Mouse (Mus musculus) cerebellum, adult 9-11 months (tissue): ENCODE results near the gene Gm26602.
"Not testable (repeated sequence)": the region's sequence is repeated elsewhere in the genome, so short reads cannot be mapped to it uniquely, and the experiment has no call there.

Experiments
- DNase-seq: peaks from one replicate; pipeline ENCODE4 v3.0.0; 2022

Gene Gm26602

DNA sequence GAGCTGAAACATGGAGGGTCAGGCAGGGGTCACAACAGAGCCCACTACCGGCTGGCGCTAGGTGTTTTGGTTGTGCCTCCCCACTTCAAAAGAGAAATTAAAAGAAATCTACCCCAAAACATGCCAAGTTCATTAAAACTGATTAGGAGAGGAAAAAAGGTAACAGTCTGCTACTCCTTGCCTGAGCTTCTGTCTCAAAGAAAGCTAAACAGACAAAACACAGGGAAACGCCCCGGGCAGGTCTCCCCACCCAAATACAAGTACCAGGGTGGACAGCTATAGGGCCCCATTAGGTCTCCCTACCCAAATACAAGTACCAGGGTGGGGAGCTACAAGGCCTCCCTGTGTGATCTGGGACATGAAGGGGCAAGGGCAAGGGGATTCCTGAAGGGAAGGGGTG is at the start of gene Gm26602:
TSS of gene Gm26602 (plus strand) at position 301 of the 400 bp plus-strand sequence.
- DNase-seq = peak; percentile 37

DNA sequence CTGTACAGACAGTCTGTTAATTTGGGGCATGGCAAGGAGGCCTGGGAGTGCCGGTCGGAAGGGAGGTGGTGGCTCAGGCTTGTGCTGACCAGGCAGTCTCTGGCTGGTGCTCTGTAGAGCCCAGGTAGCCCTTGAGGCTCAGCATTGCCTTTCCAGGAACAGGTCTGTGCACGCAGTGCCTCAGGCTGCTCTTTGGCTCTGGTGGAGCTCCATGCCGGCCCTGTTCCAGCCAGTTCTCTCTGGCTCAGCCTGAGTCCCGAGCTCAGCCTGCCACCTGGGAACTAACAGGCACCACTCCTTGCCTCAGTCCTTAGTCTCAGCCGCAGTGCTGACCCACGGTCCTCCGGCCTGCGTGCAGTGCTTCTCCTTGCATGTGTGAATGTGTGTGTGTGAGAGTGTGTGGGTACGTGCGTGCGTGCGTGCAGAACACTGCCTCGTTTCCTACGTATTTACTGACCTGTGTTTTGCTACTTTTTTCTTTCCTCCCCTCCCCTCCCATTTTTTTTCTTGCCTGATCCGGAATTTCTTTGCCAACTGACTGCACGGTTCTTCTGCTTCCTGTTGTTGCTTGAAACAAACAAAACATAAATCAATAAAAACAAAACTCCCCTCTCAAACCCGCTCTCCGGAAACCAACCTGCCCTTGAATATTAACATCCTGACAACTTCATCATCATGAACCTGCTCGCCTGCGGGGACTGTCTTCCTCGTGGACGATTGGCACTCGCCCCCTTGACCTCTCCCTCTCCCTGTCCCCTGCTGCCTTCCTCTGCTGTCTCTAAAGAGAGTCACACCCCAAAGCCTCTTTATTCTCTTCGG is 49.2 kb upstream of the Gm26602 start:
- peak; percentile 84 for DNase-seq

DNA sequence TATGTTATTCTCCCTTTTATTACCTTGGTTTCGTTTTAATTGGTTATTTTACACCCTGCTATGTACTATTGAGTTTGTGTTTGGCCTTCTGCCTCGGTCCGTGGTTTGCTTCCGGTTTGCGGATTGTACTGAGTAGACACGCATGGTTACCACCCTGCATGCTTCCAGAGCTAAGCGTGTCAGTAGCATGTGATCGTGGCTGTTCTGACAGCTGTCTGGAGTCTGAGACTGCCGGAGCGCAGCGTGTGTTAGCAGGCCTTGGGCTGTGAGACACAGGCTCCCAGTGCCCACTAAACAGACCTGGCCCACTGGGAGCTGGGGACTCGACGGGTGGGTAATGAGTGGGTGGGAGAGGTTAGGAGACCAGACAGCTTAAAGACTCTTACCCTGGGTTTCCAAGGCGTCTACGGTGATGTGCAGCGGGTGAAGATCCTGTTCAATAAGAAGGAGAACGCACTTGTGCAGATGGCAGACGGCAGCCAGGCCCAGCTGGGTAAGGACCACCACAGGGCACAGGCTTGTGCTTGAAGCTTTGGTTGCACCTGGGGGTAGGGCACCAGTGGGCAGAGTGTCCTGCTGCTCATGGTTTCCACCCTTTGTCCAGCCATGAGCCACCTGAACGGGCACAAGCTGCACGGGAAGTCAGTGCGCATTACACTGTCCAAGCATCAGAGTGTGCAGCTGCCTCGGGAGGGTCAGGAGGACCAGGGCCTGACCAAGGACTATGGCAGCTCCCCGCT is 48.4 kb upstream of the Gm26602 start:
- DNase-seq = peak; percentile 34

DNA sequence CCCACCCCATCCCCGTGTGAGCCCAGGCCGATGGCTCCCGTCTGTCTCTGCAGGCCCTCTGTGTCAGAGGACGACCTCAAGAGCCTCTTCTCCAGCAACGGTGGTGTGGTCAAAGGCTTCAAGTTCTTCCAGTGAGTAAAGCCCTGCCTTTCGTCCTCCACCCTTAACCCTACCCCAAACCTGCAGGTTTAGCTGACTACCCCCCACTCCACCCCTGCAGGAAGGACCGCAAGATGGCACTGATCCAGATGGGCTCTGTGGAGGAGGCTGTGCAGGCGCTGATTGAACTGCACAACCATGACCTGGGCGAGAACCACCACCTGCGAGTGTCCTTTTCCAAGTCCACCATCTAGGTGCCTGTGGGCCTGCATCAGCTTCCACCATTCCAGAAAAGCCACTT is 47.7 kb upstream of the Gm26602 start:
- peak; percentile 54 for DNase-seq

DNA sequence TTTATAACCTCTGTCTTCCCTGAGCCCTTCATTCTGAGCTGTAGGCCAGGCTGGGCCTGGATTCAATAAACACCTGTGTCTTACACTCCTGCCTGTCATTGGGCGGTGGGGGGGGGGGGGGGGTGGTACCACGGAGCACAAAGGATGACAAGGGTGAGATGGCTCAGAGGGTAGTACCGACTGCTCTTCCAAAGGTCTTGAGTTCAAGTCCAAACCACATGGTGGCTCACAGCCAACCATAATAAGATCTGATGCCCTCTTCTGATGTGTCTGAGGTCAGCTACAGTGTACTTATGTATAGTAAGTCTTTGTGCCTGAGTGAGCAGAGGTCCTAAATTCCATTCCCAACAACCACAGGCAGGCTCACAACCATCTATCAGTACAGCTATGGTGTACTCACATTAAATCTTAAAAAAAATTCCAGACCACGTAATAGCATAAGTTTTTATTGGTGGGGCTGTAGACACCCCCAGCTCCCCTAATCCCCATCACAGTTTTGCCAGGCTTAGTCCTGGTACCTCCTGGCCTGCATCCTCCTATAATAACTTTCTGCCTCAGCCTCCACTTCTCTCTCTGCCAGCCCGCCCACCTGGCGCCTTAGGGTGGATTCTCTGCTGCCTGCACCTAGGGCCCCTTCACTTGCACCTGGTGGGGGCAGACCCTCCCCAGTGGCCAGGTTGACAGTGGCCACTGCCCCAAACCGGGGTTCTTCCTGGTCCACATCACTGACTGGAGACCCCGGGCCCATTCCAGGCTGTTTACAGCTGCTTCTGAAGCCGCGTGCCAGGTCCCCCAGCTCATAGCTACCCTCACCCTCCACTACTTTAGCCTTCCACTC is 46.1 kb upstream of the Gm26602 start:
- DNase-seq = peak; percentile 45

DNA sequence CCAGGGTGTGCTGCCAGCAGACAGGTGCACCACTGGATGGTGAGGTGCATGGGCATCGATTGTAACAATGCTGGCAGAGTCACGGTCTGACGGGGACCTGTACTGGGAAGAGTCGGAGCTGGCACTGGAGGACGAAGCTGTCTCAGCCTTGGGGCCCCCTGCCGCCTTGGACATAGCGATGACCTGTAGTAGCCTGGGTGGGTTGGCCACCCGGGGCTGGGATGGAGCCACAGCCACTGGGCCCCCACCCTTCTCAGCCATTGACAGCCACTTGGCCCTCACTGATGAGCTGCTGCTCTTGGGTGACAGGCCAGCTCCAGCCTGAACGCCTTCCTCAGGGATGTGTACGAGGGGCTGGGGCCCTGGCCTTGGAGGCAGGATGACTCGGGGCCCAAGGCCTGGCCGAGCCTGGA is 45.5 kb upstream of the Gm26602 start:
- DNase-seq = peak; percentile 56

DNA sequence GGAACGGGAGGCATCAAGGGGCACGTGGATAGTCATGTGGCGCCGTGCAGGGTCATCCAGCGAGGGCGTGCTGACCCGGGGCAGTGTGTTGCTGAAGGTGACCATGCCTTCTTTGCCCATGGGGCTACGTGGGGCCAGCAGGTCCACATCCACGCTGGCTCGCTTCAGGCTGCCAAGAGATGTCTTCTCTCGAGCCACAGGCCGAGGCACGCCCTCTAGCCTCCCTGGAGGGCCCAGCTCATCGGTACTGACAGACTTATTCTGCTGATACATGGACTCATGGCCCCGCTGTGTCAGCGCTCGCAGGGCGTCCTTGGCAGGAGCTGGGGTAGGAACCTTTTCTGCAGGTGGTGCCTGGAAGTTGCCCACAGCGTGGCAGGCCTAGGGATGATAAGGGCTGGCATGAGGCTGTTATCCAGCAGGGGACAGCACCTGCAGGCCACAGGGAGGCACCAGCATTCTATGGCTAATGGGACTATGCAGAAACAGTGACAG is 44.8 kb upstream of the Gm26602 start:
- no peak for DNase-seq

DNA sequence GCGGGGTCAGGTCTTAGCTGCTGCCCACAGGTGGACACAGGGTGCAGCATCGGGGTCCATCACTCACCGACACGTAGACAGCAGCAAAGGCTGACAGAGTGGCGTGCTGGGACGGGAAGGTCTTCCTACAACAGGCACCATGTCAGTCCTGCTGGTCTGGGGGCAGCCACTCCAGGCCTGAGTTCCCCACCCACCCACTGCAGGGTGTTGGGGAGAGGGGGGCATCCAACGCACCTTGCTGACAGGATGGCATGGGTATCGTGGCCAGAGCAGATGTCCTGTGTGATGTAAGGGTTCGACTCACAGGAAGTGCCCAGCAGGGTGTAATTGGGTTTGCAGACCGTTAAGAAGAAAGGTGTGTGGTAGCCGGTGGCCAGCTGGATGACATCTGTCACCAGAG is 44.1 kb upstream of the Gm26602 start:
- peak; percentile 50 for DNase-seq

DNA sequence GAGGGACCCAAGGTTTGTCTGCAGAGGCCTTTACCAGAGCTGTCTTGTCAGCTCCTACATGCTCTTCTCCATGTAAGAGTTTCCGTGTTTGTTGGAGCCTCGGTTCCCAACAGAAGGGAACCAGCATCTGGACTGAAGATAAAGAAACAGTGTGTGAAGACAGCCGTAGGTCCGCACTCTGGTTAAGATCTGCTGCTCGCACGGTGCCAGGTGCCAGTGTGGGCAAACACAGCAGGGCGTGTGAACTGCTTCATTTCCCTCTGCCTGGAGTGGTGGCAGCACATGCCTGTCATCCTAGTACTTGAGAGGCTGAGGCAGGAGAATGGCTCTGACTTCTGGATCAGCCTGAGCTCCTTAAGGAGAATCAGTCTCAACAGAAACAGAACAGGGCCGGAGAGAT is 38.8 kb upstream of the Gm26602 start:
- no peak for DNase-seq

DNA sequence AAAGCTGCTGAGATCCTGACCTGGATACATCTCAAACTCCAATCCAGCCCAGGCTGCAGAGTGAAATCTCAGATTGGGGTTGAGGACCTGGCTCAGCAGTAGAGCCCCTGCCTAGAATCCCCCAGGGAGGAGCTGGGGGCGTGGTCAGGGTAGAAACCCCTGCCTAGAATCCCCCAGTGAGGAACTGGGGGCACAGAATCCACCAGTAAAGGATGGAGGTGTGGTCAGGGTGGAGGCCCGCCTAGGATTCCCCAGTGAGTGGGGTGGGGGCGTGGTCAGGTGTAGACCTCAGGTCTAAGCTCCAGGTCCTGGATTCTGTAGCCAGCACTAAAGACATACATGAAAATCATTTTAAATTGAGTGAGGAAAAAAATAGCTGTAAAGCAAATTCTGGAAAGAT is 37.8 kb upstream of the Gm26602 start:
- DNase-seq = peak; percentile 43

DNA sequence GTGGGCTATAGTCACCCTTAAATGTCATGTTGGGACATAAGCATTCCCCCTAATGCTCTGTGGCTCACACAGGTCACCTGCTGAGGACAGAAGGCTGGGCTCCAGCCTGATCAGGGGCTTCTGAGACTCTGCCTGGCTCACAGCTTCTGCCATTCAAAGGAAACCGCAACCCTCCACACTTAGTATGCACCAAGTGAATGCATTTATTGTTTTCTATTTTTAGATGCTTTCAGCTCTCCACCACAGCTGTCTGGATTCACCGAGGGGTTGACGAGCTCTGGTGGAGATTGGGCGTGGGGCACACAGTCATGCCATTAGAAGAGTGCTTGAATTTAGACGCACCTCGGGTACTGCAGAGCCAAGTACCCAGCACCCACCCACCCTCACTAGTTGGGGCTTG is 37.3 kb upstream of the Gm26602 start:
- no peak for DNase-seq

DNA sequence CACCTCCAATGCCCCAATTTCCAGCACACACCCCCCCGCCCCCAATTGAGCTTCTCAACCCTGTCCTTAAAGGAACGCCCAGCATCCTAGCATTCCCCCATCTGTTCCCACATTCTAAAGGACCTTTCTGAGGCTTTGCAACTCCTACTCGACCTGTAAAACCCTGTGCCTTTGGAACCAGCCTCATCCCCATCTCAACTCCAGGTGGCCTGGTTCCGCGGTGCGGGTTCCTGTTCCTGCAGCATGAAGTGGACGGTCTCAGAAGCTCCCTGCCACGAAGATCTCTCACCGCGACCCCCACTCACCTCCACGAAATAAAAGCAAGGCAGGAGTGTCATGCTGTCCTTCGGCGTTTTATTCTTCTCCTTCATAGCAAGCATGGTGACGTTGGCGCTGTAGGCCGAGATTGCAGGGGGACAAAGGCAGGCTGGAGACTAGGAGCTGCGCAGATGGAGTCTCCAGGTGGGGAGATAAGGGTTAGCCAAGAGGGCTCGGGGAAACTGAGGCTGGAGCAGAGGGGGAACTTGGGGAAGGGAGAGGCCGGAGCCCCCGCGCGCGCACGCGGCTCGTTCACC is 36.9 kb upstream of the Gm26602 start:
- peak; percentile 53 for DNase-seq

DNA sequence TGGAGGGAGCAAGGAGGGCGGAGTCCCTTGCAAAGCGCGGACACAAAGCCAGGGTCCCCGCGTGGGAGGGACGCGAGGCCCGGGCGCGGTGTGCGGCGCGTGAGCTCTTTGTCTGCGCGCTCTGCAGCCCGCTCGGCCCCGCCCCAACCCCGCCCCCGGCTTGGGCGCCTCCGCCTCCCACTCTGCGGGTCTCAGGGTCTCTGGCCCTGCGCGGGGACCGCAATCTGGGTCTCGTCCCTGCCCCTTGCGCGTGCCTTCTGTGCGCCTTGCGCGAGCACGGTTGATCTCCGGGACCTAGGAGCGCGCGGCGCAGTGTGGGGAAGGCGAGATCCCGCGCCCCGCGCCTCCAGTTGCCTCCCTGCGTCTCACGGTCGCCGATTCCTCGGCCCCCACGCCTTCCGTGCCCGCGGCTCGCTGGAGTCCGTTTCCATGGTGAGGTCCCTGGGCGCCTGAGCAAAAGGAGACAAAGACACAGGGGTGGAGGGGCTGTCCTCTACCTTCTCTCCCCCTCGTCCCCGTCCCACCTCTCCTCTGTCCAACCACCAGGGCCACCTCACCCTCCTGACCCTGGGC is 36.3 kb upstream of the Gm26602 start, which contains the start of the genes Prtn3 and Plppr3:
TSS of gene Prtn3 (plus strand) at position 187 of the 573 bp plus-strand sequence.
TSS of gene Plppr3 (minus strand) at position 345 of the 573 bp plus-strand sequence.
- peak; percentile 57 for DNase-seq

DNA sequence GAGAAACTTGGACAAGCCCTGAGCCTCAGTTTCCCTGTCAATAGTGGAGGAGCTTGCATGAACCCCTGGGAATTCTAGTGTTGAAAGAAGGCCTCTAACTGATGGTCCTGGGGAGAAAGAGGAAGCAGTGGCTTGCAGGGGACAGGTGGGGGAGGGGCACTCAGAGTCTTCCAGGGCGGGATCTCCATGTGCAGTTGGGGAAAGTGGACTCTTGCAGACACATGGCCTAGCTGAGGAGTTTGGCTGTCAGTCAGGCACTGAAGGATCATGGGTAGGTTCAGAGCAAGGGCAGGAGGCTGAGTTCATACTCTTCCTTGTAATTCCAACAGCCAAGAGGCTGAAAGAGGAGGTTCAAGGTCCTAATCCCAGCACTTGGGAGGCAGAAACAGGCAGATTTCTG is 33.5 kb upstream of the Gm26602 start:
- no peak for DNase-seq

DNA sequence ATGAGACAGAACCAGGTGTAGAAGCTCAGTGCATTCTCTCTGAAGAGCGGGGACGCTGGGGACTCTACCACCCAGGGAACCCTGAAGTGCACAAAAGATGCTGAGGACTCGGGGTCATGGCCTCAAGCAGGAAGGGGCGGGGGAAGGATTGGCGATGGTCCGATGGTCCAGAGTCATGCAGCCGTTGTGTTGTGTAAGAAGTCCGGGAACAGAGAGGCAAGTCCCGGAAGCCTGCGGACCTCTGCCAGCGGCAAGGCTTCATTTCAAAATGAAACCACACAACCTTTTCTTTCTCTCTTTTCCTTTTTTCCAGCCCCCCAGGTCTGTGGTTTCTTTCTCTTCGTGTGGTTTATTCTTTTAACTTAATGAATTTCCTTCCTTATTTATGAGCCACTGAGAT is 32.9 kb upstream of the Gm26602 start:
- no peak for DNase-seq

DNA sequence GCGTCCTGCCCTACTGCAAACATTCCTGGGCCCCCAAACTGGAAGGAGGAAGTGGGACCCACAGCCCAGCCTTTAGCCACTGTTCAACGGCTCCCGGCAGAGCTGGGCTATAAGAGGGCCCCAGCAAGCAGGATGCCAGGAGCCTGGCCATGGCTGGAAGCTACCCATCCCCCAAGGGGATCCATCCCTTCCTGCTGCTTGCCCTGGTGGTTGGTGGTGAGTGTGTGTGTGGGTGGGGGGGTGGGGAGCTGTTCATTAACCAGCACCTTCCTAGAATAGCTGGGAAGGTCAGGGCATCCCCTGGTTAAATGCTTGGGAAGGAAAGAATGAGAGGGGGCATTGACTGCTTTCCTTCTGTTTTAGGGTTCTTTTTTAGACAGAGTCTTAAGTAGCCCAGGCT is 31.1 kb upstream of the Gm26602 start:
- DNase-seq = no peak

DNA sequence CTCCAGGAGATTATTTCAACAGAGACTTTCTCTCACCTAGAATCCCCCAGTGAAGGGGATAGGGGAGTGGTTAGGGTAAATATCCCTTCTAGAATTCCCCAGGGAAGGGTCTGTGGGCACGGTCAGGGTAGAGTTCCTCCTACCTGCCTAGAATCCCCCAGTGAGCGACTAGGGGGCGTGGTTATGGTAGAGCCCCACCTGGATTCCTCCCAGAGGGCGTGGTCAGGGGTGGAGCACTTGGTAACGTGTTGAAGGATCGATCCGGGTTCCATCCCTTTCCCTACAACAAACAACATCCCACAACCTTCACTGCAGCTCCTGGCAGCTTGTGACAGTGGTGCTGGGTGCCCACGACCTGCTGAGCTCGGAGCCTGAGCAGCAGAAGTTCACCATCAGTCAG is 29.9 kb upstream of the Gm26602 start:
- no peak for DNase-seq

DNA sequence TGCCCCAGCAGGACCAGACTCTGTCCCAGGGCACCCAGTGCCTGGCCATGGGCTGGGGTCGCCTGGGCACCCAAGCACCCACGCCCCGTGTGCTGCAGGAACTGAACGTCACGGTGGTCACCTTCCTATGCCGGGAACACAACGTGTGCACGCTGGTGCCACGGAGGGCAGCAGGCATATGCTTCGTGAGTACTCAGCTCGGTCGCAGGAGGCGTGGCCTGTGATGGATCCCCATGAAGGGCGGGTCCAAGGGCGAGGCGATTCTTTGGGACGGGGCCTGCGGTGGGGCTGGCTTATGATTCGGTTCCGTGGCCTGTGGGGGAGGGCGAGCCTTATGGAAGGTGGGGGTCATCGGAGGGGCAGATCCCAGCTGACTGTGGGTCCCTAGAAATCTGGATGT is 28.7 kb upstream of the Gm26602 start:
- no peak for DNase-seq

DNA sequence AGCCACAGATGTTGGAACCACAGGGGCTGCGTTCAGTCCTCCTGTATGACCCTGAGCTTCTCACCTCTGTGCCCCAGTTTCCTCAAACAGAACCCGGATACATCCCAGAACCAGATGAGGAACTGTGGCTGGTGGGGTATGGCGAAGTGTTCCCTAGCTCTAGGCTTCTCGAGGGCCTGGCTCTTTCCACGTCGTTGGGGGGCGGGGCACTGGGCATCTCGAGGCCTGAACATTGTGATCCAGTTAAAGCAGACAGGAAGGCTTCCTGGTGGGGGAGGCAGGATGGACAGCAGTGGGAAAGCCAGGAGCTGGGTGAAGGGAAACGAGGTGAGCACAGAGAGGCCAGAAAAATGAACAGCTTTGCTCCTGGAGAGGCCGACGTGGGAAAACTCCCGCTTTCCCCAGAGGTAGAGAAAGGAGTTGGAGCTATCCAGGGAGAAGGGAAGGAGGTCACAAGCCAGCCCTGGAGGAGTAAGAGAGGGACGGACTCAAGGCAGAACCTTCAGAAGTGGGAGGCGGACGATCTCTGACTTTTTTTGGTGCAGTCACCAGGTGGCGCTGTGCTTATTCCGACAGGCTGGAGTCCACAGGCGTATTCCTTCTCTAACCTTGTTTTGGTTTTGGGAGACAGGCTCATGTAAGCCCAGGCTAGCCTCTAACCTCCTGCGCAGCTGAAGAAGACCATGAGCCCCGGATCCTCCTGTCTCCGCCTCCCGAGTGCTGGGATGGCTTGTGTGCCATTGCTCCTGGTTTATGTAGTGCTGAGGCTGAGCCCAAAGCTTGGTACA is 27.2 kb upstream of the Gm26602 start:
- DNase-seq = peak; percentile 83

DNA sequence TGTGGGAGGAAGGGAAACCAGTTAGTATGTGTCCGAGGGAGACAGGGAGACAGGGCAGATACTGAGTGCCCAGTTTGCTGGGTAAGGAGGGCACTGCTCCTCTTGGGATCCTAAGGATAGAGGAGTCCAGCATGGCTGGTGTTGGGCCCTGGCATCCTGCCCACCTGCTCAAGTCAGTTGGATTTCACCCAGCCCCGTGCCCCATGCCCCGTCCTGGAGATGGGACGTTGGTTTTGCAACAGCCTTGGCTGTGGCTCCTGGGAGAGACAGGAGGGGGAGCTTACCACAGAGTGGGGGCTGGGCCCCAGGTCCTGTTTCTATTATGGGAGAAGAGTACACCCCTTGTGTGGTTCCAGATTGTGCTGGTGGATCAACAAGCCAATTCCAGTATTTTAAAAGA is 26.2 kb upstream of the Gm26602 start:
- DNase-seq = peak; percentile 55

DNA sequence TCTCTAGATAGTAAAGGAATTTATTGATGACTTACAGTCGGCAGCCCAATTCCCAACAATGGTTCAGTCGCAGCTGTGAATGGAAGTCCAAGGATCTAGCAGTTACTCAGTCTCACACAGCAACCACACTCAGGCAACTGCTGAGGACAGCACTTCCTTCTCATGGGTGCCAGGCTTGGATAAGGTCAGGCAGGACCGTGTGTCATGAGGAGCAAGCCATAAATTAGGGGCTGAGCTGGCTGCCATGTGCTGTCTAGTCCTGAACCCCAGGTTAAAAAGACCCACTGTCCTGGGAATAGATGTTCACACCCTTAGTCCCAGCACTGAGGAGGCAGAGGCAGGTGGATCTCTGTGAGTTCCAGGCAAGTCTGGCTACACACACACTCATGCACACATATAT is 25.7 kb upstream of the Gm26602 start:
- not testable (repeated sequence) for DNase-seq
